Mouse (Mus musculus) small intestine, adult 2 months (tissue): ENCODE data around the gene Vps18.

Experiments used
- CTCF ChIP-seq: fragments of 200-500 bp; IDR thresholded peaks from 2 replicates; pipeline ENCODE4 v1.5.1; 2012; ENCODE audit warnings: low read depth, mild to moderate bottlenecking, control low read depth, inconsistent platforms, low read length, moderate library complexity, mixed read lengths; ENCODE audit not compliant: insufficient replicate concordance, insufficient read length; ENCODE audit errors: extremely low read depth
- POLR2A ChIP-seq: fragments of 200-500 bp; IDR thresholded peaks from 2 replicates; pipeline ENCODE4 v1.6.1; 2012; ENCODE audit warnings: low read depth, mild to moderate bottlenecking, control low read depth, inconsistent platforms, low read length, moderate library complexity

DNA sequence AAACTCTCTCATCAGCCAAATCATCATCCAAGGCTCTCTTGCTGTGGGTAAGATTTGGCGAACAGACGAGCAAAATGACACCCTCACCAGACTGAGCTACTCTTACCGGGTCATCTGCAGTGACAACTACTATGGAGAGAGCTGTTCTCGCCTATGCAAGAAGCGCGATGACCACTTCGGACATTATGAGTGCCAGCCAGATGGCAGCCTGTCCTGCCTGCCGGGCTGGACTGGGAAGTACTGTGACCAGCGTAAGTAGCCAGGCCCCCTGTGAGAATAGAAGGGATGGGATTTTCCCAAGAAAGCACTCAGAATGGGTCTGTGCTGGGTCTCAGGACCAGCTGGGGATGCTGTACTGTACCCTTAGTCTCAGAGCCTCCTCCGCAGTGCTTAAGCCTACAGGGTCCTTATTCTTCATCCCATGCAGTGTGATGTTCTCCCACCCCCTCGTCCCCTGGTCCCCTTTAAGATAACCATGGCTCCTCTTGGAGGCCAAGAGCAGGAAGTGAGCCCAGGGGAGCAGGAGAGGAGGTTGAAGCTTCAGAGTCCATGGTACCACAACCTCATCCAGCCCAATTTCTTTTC, 39.5 kb downstream of the Vps18 start:
- no peak for TF ChIP-seq POLR2A
- TF ChIP-seq CTCF: no peak
